Mouse (Mus musculus) megakaryocyte progenitor cell, adult 5-6 weeks (primary cell): ENCODE data around the gene Prkar2b. TPM values are rescaled to one million over a fixed set of nuclear protein-coding genes. Genes with fewer than 3 reads are reported as not detected.

Experiments
- ATAC-seq: replicated peaks from 2 replicates; pipeline ENCODE4 v1.8.0; 2016; ENCODE audit warnings: mild to moderate bottlenecking, moderate TSS enrichment, inconsistent platforms; ENCODE audit not compliant: poor library complexity
- total RNA-seq, 2 experiments: library from RNA; stranded (forward) in 1 of 2; stranded (reverse) in 1 of 2; fragments of 157-497, 149-512 nt in 1 of 2; fragments of 200-1000 nt in 1 of 2; gene quantifications; 2 replicates each; pipeline versions ENCODE4 v1.2.3 to v1.2.4; 2015 to 2017

Gene Prkar2b
- total RNA-seq (2015) (94.3 and 99.4 TPM in 2 replicates), total RNA-seq (2017) (77.3 and 87.7 TPM in 2 replicates)

DNA sequence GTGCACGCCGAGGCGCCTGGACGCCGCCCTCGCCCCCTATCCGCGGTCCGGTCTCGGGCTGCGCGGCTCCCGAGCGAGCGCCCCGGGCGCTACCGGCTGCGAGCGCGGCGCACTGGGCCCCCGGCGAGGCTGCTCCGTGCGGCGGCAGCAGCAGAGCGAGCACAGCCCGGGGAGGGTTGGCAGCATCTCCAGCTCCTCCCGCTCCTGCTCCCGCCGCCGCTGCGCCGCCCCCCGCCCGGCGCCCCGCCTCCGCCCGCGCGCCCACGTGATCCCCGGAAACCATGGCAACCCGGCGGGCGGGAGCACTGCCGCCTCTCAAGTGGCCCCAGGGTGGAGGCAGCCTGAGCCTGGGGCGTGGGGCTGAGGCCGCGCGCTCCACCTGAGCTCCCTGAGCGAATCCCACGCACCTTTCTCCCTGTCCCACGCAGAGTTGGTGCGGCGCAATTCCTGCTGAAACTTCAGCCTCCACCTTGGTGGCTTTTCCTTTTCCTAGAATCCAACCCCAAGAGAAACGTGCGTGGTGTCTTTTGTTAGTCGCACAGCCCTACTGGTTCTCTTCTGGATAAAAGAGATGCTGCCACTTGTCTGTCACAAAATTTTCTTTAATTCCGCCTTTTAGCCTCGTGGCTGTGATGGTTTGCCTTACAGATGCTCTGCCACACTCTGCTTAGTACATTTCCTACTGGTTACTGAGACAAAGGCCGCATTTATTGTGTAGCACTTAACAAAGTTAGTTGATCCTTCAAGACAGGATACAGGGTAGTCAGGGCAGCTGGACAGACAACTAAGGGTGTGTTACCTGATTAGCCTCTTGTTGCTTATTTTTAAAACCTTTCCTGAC, at the start of gene Prkar2b:
Gene Prkar2b, minus strand, starts transcription at position 207 of the 841 bp plus-strand sequence.
- ATAC-seq = peak; percentile 84

DNA sequence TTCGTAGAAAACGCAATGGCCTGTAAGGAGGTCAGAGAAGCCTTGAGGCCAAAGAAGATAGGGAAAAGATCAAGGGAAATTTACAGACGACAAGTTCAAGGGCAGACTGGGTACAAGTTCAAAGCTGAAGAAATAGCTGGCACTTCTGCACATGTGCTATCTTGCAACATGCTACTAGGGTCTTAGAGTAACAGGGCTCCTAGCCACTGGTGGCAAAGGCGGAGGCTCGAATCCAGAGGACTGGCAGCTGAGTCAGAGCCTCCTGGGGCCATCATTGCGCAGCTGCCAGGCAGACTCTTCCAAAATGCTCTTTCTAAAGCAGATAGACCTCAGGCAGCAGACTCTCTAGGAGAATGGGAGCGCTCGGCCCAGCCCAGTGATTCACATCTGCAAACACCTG, 48.1 kb upstream of the Prkar2b start:
- ATAC-seq = no peak

DNA sequence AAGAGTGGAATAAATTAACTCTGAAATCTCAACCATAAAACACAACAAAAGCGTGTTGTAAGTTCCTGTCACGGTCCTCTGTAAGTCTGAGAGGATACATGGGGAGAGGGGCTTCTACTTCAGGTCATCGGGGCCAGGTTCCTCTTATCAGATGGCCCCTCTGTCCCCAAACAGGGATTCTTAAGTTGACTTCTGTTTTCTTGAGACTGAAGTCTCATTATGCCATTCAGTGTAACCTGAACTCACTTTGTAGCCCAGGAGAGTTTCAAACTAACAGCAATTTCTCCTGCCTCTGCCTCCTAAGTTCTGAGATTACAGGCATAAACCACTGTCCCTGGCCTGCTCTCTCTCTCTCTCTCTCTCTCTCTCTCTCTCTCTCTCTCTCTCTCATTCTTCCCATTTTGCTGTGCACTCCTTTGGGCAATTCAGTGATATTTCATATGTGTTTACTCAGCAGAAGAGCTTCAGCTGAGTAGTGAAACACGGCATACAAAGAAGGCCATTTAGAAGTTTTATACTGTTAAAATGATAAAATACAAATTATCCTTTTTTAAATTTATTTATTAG, 43.9 kb upstream of the Prkar2b start:
- ATAC-seq = no peak; the same call in 1 of the 2 replicates

DNA sequence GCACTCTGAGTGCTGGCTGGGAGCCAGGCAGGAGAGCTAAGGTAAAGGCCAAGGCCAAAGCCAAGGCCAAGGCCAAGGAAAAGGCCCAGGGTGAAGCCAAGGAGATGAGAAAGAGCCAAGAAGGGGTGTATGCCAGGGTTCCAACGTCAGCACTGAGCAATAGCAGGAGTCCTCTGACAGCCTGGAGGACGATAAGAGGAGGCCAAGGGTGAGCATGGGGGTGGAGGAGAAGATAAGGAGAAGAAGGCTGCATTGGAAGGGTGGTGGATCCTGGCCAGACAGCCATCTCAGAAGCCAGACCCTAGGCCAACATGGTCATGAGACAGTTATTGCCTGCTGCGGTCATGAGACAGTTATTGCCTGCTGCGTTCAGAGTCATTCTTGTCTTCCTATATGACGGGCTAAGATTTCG, 43.4 kb upstream of the Prkar2b start:
- ATAC-seq = peak; percentile 96

DNA sequence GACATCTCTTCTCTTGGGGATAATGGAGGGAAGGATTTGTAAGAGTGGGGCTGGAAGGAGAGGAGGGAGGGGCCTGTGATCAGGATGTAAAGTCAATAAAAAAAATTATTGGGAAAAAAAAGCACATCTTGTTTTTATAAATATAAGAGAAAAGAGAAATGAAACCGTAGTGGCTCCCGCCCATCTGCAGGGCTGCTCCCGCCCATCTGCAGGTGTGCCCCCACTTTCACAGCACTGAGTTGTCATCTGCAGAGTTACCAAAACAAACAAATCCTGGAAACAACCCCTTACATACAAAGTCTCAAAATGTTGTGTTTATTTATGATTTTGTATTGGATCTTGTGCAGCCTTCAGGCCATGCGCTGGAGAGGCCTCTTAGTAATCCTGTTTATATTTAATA, 40.2 kb upstream of the Prkar2b start:
- no peak for ATAC-seq

DNA sequence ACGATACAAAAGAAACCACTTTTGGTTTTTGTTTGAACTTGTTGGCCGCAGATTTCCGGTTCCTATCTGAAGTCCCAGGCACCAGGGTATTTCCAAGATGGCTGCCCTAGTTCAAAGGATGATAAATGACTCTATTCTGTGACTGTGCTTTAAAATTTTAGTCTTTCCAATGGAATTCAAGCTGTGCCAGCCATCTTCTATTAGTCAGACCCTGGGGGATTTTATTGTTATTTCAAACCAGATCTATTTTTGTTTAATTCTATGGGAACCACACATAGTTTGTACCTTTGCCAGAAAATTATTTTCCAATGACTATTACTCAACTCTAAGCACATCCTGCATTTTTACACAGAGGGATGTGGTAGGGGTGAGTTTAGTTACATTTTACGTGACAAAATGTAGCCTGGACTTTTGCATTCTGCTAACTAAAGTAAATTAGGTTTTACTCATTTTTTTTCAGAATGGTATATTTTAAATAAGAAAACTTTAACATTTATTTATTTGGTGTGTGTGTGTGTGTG, 38.6 kb upstream of the Prkar2b start:
- no peak for ATAC-seq

DNA sequence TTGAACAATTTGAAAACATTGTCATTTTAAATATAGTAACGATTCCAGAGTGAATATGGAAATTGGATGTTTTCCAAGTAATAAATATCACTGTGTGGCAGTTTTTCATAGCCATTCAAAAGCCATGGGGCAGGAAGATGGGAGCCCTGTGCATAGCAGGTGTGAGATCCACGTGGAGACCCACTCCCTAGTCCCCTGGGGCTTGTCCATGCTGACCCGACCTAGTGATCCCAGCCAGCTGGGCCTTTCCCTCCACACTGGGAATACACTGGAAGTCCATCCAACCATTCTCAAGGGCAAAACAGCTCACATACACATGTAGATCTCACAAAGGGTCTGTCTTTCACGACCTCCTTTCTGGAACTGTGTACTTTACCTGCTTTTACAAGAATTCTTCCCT, 37.5 kb upstream of the Prkar2b start:
- ATAC-seq = no peak

DNA sequence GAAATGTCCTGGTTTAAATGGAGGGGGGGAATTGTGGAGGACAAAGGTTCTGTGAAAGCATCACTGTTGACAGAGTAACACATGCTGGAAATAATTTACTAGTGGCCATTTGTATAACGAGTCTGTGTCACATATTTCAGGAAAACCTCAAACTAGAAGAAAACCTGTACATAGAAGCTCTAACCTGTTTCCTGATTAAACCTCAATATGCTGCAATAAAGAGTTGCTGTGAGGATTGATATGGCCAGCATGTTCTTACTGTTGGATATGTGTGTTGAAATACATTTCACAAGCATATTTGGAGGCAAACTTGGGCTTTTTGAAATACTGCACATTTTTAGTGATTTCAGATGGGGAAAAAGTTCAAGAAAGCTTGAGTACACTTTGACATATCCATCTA, 36.0 kb upstream of the Prkar2b start:
- peak; percentile 84 for ATAC-seq

DNA sequence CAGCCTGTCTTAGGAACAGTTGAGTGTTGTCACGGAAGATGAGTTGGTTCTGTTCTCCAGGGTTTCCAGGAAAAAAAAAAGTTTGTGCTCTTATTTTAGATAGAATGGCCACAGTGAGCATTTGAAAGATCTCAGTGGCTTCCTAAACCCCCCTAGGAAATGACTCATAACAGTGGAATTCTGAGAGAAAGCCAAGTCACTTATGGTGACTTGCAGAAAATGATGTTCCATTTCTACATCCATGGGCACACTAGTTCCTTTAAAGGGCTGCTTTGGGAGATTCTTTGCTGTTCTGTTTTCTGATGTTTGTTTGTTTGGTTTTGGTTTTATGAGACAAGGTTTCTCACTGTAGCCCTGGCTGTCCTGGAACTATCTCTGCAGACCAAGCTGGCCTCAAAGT, 34.1 kb upstream of the Prkar2b start:
- ATAC-seq = peak; percentile 54

DNA sequence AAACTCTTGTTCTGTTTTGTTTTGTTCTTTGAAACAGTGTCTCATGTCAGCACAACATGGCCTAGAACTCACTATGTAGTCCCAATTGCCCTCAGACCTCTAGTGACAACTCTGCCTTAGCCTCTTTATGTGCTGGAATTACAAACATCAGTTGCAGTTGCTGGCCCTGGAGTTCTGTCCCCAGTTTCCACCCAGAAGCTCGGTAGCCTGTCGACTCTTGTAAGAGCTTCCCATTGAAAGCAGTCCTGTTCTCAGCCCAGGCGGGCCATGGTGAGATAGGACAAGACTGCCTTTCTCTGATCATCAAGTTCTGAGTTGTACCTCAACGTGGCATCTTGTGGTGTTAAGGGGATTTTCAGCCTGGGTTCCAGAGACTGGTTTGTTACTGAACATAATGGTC, 31.4 kb upstream of the Prkar2b start:
- ATAC-seq = no peak

DNA sequence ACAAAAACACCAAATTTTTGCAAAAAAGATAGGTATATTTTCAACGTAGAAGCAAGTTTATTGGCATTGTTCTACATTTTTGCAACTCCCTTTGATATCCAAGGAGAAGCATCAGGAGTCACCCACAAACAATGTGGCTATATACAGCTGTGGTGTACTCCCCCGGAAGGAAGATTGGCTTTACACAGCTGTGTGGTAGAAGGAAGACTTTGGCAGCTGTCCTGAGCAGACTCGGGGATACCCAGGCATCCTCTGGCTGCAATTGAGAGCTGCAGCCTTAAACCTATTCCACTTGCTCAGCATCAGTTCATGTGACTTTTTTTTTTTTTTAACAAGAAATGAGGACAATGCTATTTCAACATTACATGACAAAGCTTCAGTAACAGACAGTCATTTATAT, 27.5 kb upstream of the Prkar2b start:
- ATAC-seq = 0 out of 2 replicates have a peak, but pooled peaks have one; percentile 29

DNA sequence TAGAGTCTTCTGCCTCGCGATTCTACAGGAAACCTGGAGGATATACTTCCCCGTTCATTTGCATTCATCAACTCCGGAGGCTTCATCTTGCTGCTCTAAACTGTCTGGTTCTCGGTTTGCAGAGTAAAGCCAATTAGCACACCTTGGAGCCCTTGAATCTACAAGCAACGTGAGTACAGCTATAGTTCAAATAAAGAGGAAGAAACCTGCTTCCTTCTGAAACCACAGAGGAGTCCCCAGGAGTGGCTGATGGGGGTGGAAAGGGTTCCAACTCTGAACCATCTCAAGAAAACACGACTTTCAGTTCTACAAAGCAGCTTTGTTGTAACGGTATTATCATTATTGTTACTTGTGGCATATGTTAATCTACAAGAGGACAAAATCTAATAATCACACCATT, 26.2 kb upstream of the Prkar2b start:
- peak; percentile 77 for ATAC-seq

DNA sequence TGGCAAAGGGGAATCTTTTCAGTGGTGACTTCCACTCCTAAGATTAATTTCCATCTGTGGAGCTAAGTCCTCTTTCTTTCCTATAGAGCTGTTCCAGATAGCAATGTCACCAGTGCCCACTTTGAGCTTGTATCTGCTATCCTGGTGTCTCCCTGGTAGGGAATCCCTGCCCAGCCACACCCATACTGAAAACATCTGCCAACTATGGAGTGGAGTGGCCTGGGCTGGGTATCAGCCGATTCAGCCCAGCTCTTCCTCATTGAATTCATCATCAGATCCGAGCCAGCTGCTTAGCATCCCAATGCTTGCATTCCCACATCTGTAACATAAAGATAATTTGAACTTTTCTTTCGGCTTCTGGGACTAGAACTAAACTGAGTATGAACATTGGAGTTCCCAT, 25.8 kb upstream of the Prkar2b start:
- peak; percentile 54 for ATAC-seq

DNA sequence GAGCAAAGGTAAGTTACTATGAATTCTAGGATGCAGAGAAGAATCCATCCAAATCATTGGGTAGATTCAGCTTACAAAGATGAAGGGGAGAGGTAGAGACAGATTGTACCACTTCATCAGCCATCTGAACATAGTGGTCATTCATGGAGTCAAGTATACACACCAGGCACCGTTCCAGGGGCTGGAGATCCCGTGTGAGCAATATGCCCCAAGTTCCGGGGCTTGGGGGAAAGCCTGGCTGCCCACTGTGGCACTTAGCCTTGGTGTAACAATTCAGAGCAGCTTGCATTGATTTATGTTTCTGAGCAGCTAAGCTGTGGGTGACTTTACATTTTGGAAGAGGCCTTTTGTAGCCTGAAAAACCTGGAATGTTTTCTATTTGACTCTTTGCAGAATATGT, 24.8 kb upstream of the Prkar2b start:
- no peak for ATAC-seq

DNA sequence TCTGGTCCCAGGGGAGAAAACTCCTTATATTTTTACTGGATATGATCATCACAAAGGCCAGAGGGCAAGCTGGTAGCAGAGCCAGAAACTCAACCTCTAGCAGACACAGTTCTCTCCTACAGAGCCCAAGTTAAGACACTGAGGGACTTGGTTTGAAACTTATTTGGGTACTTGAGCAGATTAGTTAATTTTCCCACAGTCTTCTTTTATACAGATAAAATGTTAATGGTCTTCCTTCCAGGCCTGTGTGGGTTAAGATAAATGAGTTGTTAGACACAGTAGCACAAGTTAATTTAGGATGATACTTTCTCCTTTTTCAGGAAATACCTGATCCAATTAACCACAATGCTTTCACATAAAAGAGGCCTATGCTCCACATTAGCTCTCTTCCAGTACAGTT, 24.1 kb upstream of the Prkar2b start:
- no peak for ATAC-seq

DNA sequence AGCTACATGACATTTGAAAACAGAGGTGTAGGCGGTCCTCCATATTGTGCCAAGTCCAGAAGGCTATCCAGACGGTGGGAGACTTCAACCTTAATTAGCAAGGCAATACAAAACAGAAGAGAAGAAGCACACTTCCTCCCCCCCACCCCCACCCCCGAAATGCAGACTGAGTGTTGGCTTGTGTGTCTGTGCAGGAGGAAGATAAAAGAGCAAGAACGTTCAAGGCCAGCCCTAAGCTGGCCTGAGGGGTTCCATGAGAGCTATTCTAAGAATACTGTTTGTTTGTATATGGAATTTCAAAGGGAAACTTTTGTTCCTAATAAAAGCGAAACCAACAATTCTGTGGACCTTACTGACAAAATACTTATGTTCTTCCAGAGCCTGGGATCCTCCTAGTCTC, 23.5 kb upstream of the Prkar2b start:
- ATAC-seq = 0 out of 2 replicates have a peak, but pooled peaks have one; percentile 29

DNA sequence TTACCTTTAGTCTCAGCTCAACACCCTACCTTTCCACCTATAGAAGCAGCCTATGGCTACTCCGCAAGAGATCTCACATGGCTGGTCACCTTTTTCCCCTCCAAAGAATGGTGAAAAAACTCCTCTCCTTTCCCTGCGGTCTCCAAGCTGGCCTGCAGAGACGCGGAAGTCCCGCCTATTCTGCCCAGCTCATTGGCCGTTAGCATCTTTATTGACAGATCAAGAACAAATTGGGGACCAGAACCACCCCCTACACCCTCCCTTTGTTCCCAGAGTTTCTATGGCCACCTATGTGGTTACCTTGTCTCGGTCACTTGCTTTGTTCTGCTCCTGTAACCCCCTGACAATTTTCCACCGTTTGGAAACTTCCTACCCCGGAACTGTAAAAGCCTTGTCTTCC, 19.6 kb upstream of the Prkar2b start:
- ATAC-seq = no peak

DNA sequence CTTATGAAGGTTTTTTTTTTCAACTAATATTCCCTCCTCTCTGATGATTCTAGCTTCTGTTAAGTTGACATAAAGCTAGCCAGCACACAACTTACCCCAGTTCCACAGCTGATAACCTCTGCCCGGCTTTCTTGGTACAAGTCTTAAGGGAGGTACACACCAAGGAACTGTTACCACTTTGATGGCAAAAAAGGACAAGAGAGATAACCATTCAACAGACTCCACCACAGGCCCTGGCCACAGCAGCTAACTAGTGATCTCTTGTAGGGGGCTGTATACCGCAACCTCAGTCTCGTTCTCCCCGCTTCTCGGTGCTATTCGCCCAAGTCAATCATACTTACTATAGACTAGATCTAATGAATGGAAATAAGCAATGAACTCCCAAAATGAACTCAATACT, 16.3 kb upstream of the Prkar2b start:
- ATAC-seq = peak; percentile 76

DNA sequence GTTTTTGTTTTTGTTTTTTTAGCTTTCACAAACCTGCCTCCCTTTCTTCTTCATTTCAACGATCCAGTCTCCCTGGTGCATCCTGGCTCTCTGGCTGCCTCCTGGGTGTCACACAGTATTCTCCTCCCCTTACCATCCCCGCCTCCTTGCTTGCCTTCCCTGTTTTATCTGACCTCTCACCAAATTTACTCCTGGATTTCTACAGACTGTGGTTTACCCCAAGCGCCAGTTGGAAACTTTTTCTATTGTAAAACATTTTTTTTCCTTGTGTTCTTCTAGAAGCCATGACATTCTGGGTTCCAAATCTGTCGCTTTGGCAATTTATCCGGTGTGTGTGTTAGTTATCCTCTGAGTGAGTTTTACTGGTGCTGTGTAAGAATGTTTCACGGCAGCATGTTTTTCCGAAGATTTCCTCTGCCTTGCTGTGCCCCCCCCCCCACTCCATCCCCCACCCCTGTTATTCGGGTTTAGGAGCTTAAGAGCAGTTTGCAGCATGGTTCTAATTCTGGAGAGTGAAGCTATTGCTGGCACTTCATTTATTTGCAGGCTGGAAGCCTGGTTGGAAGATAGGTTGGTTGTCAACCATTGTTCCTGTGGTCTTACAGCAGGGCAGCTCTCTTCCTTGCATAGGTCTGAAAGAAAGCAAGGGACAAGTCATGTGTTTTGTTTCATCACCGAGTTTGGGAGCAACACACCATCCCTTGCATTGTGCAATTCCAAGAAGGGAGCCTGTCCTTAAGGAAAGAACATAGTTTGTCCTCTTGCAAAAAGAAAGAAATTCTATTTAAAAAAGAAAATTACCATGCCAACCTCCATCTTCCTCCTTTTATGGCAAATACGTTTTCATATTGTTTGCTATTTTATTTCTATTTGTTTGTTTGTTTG, 15.0 kb upstream of the Prkar2b start:
- no peak for ATAC-seq

DNA sequence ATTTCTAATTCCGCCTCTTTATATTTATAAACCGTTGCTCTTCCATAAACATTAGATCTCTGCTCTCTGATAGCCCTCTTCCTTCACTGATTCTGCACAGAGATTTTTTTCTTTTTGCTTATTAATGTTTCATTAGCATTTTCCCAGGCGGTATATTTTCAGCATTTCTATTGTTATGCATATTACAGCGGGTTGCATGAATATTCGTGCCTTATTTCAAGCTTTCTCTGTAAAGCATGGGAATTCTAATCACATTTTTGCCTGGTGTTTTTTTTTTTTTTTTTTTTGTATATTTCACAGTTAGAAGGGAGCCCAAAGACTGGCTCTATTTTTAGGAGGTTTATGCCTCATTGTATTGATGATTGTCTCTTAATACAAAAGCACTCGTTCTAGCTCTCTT, 13.2 kb upstream of the Prkar2b start:
- no peak for ATAC-seq

DNA sequence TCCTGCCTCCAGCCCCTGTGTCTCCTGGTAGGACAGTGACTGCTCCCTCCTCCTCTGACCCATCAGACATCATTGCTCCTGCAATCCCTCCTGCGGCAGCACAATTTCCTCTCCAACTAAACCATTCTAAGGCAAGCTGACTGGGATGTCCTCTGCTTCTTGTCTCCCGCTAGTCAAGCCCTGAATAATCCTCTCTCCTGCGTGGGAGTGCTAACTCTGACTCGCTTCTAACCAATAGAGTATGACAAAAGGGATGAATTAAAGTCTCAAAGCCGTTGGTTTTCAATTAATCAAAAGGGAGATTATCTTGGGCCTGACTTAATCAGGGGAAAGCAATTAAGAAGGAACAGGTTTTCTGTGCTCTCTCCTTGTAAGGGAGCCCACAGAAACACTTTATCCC, 4.9 kb upstream of the Prkar2b start:
- ATAC-seq = no peak
